Mouse (Mus musculus) intestine, embryonic 14.5 days (tissue): Measurements from ENCODE around the gene Etl4. TPM values are rescaled to one million over a fixed set of nuclear protein-coding genes. Genes with fewer than 3 reads are reported as not detected.

Experiments used
- ATAC-seq: fragments of 200-750 bp; cut with Nextera tagmentation; replicated peaks from 2 replicates; pipeline ENCODE4 v1.8.0; 2017; ENCODE audit warnings: low read depth, moderate number of reproducible peaks, moderate TSS enrichment, moderate library complexity; ENCODE audit not compliant: low FRiP score, low TSS enrichment
- DNase-seq: peaks from one replicate; pipeline ENCODE4 v3.0.0-alpha.2; 2018; ENCODE audit warnings: low spot score
- H3K27ac ChIP-seq: fragments of 300-500 bp; sonication (generic); 2 replicates; pipeline ENCODE4 v1.5.1; 2014; ENCODE audit warnings: low read depth, mild to moderate bottlenecking, control low read depth
- H3K27me3 ChIP-seq: fragments of 300-500 bp; sonication (generic); replicated peaks from 2 replicates; pipeline ENCODE4 v1.6.1; 2014; ENCODE audit warnings: low read length, control low read depth; ENCODE audit not compliant: control insufficient read depth, insufficient read depth
- H3K36me3 ChIP-seq: fragments of 300-500 bp; sonication (generic); 2 replicates; pipeline ENCODE4 v1.6.1; 2014; ENCODE audit warnings: low read length, control low read depth; ENCODE audit not compliant: control insufficient read depth, insufficient read depth
- H3K4me1 ChIP-seq: fragments of 300-500 bp; sonication (generic); replicated peaks from 2 replicates; pipeline ENCODE4 v1.6.1; 2014; ENCODE audit warnings: low read length, control low read depth, mixed read lengths; ENCODE audit not compliant: control insufficient read depth, insufficient read depth
- H3K4me2 ChIP-seq: fragments of 300-500 bp; sonication (generic); 2 replicates; pipeline ENCODE4 v1.6.1; 2014; ENCODE audit warnings: low read length
- H3K4me3 ChIP-seq: fragments of 300-500 bp; sonication (generic); 2 replicates; pipeline ENCODE4 v1.5.1; 2014; ENCODE audit warnings: low read depth, low read length, control low read depth, mixed read lengths
- H3K9ac ChIP-seq: fragments of 300-500 bp; sonication (generic); 2 replicates; pipeline ENCODE4 v1.6.1; 2014; ENCODE audit warnings: mild to moderate bottlenecking, low read length
- H3K9me3 ChIP-seq: fragments of 300-500 bp; sonication (generic); 2 replicates; pipeline ENCODE4 v1.6.1; 2016; ENCODE audit warnings: low read length, control low read depth; ENCODE audit not compliant: control insufficient read depth
- WGBS: fragments of 180-500 bp; shearing (Covaris S2); extraction: QIAGEN DNeasy Blood & Tissue Kit; methylation state at CpG from one replicate; pipeline ENCODE4 v1.1.7; 2014; 5-methylcytosine and 5-hydroxymethylcytosine counted together
- polyA plus RNA-seq: library from polyadenylated mRNA; unstranded; fragments of >200 nt; fragmentation: Nextera tagmentation; extraction: Ambion mirVana; gene quantifications from 2 replicates; pipeline ENCODE4 v1.2.1, GENCODE M21; 2014

Etl4 gene
- polyA plus RNA-seq, 1 experiment from 2014 or later = 47.8 TPM

- Histone ChIP-seq H3K36me3 (0 out of 2 replicates have a peak, but pooled peaks cover 3% of the 10 kb centered on the region), H3K9ac (no peak overlapping the region), H3K4me3 (no peak overlapping the region), H3K9me3 (no peaks in the 10 kb centered on the region), H3K4me2 (no peak overlapping the region), H3K4me1 (no peaks in the 10 kb centered on the region), H3K27ac (no peak overlapping the region), H3K27me3 (no peaks in the 10 kb centered on the region)
- ATAC-seq (no peak), DNase-seq (no peak)
Measured at GRCm38 (mm10) chr2:20583032-20583431, 673.5 kb downstream of the Etl4 start.

GRCm38 (mm10) chr2:20583562-20584153 is 674.1 kb downstream of the Etl4 start:
- Histone ChIP-seq H3K27ac (no peak overlapping the region), H3K27me3 (no peaks in the 10 kb centered on the region), H3K4me2 (no peak overlapping the region), H3K36me3 (0 out of 2 replicates have a peak, but pooled peaks cover 3% of the 10 kb centered on the region), H3K4me3 (no peak overlapping the region), H3K9me3 (no peaks in the 10 kb centered on the region), H3K9ac (no peak overlapping the region), H3K4me1 (no peaks in the 10 kb centered on the region)
- no peak for DNase-seq
- no peak for ATAC-seq
- WGBS = 91% methylated on average over 6 of the region's 6 CpGs

- Histone ChIP-seq H3K9me3 (no peaks in the 10 kb centered on the region), H3K4me2 (no peak overlapping the region), H3K4me3 (no peak overlapping the region), H3K36me3 (0 out of 2 replicates have a peak, but pooled peaks cover 3% of the 10 kb centered on the region), H3K9ac (no peak overlapping the region), H3K4me1 (no peaks in the 10 kb centered on the region), H3K27ac (no peak overlapping the region), H3K27me3 (no peaks in the 10 kb centered on the region)
- ATAC-seq = no peak
- 94% methylated on average over 2 of the region's 2 CpGs for WGBS
- DNase-seq = no peak
Measured at GRCm38 (mm10) chr2:20587913-20588312, 678.3 kb downstream of the Etl4 start.

- ATAC-seq = no peak
- 0 out of 2 replicates have a peak, but pooled peaks cover 3% of the 10 kb centered on the region for H3K36me3 ChIP-seq
- no peaks in the 10 kb centered on the region for H3K27me3 ChIP-seq
Measured at GRCm38 (mm10) chr2:20588631-20589030, 679.1 kb downstream of the Etl4 start.

GRCm38 (mm10) chr2:20594129-20594528 is 684.5 kb downstream of the Etl4 start:
- Histone ChIP-seq H3K4me3 (no peak overlapping the region), H3K9ac (no peak overlapping the region), H3K4me1 (peaks cover 5% of the 10 kb centered on the region; the same call in 1 of the 2 replicates), H3K27ac (no peak overlapping the region), H3K27me3 (no peaks in the 10 kb centered on the region), H3K9me3 (no peaks in the 10 kb centered on the region), H3K4me2 (no peak overlapping the region), H3K36me3 (no peaks in the 10 kb centered on the region)
- ATAC-seq (no peak), DNase-seq (no peak)
- 68% methylated on average over 2 of the region's 2 CpGs for WGBS

More at GRCm38 (mm10) chr2:20588631-20589030, 679.1 kb downstream of the Etl4 start:
- no peak overlapping the region for H3K9ac ChIP-seq
- H3K9me3 ChIP-seq = no peaks in the 10 kb centered on the region
- H3K4me1 ChIP-seq = no peaks in the 10 kb centered on the region
- DNase-seq = no peak
- H3K4me3 ChIP-seq = no peak overlapping the region
- no peak overlapping the region for H3K4me2 ChIP-seq
- no peak overlapping the region for H3K27ac ChIP-seq

GRCm38 (mm10) chr2:20595000-20595399 is 685.4 kb downstream of the Etl4 start:
- Histone ChIP-seq H3K4me2 (no peak overlapping the region), H3K9ac (no peak overlapping the region), H3K27me3 (no peaks in the 10 kb centered on the region), H3K4me1 (peaks cover 5% of the 10 kb centered on the region; the same call in 1 of the 2 replicates), H3K27ac (no peak overlapping the region), H3K9me3 (no peaks in the 10 kb centered on the region), H3K4me3 (no peak overlapping the region), H3K36me3 (no peaks in the 10 kb centered on the region)
- ATAC-seq (no peak), DNase-seq (no peak)
- WGBS = 67% methylated on average over 3 of the region's 3 CpGs

DNA sequence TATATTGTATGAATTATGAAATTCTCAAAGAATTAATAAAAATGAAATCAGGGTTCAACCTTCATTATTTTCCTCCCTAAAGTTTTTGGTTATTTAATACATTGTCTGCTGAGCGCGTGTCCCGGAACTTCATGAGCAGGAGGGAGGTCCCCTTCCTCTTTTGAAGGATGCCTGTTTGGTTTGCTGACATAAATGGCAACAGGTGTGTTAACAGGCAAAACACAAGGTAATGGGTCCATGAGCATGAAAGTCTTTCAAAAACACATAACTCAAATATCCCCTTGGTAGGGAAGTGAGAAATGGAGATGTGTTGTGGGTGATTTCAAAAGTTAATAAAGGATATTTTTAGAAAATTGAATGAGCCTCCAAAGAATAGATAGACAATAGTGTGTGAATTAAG is 687.0 kb downstream of the Etl4 start:
- H3K9me3 ChIP-seq = no peaks in the 10 kb centered on the region
- H3K4me1 ChIP-seq = peaks cover 5% of the 10 kb centered on the region; the same call in 1 of the 2 replicates
- H3K4me3 ChIP-seq = no peak overlapping the region
- H3K36me3 ChIP-seq = no peaks in the 10 kb centered on the region
- H3K9ac ChIP-seq = no peak overlapping the region
- H3K27me3 ChIP-seq = no peaks in the 10 kb centered on the region
- 96% methylated on average over 3 of the region's 3 CpGs for WGBS
- H3K27ac ChIP-seq = no peak overlapping the region
- ATAC-seq (no peak), DNase-seq (no peak)
- no peak overlapping the region for H3K4me2 ChIP-seq

DNA sequence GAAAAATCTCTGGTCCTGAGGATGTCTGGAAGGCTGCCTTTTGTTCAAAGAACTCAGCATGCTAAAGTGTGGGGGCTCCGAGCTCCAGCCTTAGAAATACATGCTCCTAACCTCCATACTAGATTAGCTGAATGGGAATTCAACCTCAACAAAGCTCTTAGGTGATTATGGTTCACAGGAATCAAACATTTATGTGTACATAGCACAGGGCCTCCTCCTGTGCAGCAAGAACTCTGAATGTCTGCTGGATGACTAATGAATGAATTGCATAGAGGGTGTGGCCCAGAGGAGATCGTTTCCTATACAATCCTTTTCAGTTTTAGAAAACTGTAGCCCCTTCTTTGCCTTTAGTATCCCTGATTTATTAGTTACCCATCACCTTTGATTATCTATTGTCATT is 687.6 kb downstream of the Etl4 start:
- 0 out of 2 replicates have a peak, but pooled peaks have one; percentile 47 for ATAC-seq
- H3K9me3 ChIP-seq = no peaks in the 10 kb centered on the region
- H3K4me2 ChIP-seq = no peak overlapping the region
- 37% methylated on average over 2 of the region's 2 CpGs for WGBS
- DNase-seq = no peak
- no peak overlapping the region for H3K4me3 ChIP-seq
- no peaks in the 10 kb centered on the region for H3K27me3 ChIP-seq
- H3K36me3 ChIP-seq = no peaks in the 10 kb centered on the region
- peaks cover 5% of the 10 kb centered on the region; the same call in 1 of the 2 replicates for H3K4me1 ChIP-seq
- H3K9ac ChIP-seq = no peak overlapping the region
- H3K27ac ChIP-seq = no peak overlapping the region

DNA sequence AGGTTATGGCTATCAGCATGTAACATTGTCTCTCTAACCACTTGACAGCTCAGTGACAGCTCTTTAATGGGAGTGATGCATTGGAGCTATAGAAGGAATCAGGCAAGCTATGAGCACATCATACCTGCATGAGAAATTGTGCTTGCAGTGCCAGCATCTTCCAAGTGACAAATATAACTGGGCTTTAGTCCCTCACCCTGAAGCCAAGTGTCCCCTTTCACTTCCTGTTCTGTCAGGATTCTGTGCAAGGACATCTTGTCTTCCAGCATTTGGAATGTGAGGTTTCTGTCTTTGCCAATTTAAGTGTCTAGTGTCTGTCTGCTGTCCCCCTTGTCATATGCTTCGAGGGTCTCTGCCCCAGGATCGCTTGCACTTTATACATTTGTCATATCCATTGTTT is 693.1 kb downstream of the Etl4 start:
- 87% methylated on average over 2 of the region's 2 CpGs for WGBS

More for the DNA sequence above, 693.1 kb downstream of the Etl4 start:
- H3K4me3 ChIP-seq = no peak overlapping the region
- H3K36me3 ChIP-seq = no peaks in the 10 kb centered on the region
- no peak overlapping the region for H3K9ac ChIP-seq
- no peaks in the 10 kb centered on the region for H3K9me3 ChIP-seq
- no peak for ATAC-seq
- H3K27me3 ChIP-seq = no peaks in the 10 kb centered on the region
- DNase-seq = no peak
- no peak overlapping the region for H3K4me2 ChIP-seq
- H3K27ac ChIP-seq = no peak overlapping the region
- no peaks in the 10 kb centered on the region for H3K4me1 ChIP-seq
